Mouse (Mus musculus): Measurements from ENCODE around the gene Tmem109. TPM values are rescaled to one million over a fixed set of nuclear protein-coding genes. Genes with fewer than 3 reads are reported as not detected.

Gene Tmem109
- total RNA-seq (2014; rRNA removed) (25.3 and 27.9 TPM in 2 replicates), polyA plus RNA-seq (2015; fragmentation: Nextera tagmentation; extraction: Ambion mirVana) (35.1 and 37.4 TPM in 2 replicates)

- under 1% methylated on average over 49 of the region's 49 CpGs for WGBS
- TF ChIP-seq CTCF (IDR thresholded peaks at IDR 0.05; ENCODE audit: low read depth): peak; percentile 61
Observed at GRCm38 (mm10) chr19:10881426-10882154, at the start of gene Tmem109. TSS of gene Tmem109 (minus strand) at chr19:10882001.

DNA sequence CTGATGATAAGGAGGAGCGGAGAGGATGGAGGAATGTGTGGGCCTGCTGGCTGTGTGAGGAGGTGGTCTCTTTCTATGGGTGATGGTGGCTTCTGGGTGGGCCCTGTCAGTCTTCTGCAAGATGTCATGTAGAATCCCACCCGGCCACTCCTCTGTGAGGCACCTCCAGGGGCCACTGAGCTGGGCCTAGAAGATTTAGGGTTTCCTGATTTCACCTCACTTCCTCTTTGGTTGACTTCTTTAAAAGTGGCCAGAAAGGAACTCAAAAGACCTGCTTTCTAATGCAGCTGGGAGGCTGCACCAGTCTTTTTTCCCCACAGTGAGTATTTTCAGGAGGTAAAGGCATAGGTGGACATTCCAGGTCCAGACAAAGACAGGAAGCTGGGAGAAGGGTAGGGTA is 48.8 kb upstream of the Tmem109 start:
- Histone ChIP-seq H3K4me2 (ENCODE audit: low read depth, low read length) (no peak overlapping the region), H3K27ac (no peak overlapping the region), H3K9ac (replicated peaks; ENCODE audit: low read length) (no peak overlapping the region), H3K27me3 (ENCODE audit: insufficient read depth, low read length) (no peaks in the 10 kb centered on the region), H3K4me3 (ENCODE audit: low read length) (no peak overlapping the region), H3K4me1 (ENCODE audit: insufficient read depth, low read length) (no peaks in the 10 kb centered on the region), H3K36me3 (ENCODE audit: insufficient read depth, low read length) (no peaks in the 10 kb centered on the region), H3K9me3 (ENCODE audit: low read length) (no peaks in the 10 kb centered on the region)
- ATAC-seq (no peak), DNase-seq (ENCODE audit: low spot score) (no peak)
- 82% methylated on average over 2 of the region's 2 CpGs for WGBS
- no peak for TF ChIP-seq CTCF (IDR thresholded peaks at IDR 0.05; ENCODE audit: low read depth)

More at GRCm38 (mm10) chr19:10881426-10882154, at the start of gene Tmem109:
- Histone ChIP-seq H3K9me3 (ENCODE audit: low read length) (peaks cover 2% of the 10 kb centered on the region; the same call in 1 of the 2 replicates), H3K27me3 (ENCODE audit: insufficient read depth, low read length) (no peaks in the 10 kb centered on the region), H3K4me2 (ENCODE audit: low read depth, low read length) (peak within 1 kb of the TSS; percentile 91), H3K9ac (replicated peaks; ENCODE audit: low read length) (peak within 1 kb of the TSS; percentile 66), H3K36me3 (ENCODE audit: insufficient read depth, low read length) (no peaks in the 10 kb centered on the region), H3K27ac (peak within 1 kb of the TSS; percentile 98), H3K4me3 (ENCODE audit: low read length) (peak within 1 kb of the TSS; percentile 66), H3K4me1 (ENCODE audit: insufficient read depth, low read length) (peaks cover 18% of the 10 kb centered on the region)
- peak; percentile 98 for DNase-seq (ENCODE audit: low spot score)
- ATAC-seq: peak; percentile 94

DNA sequence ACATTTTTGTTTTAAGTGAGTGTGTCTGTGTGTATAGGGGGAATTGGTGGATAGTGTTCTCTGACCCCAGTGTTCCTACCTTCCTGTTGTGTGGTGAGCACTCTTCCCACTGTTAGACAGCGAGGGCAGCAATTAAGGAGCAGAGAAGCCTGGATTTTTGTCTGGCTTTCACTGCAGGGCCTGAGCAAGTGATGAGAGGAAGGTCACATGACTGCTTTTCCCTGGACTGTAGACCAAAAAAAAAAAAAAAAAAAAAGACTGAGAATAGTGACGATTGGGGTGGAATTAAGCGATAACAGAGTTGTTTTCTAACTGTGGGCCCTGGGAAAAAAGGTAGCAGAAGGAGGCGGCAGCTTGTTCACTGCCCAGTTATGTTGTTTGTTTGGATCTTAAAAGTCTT is 44.9 kb upstream of the Tmem109 start:
- 38% methylated on average over 4 of the region's 4 CpGs for WGBS
- no peak overlapping the region for H3K4me3 ChIP-seq (ENCODE audit: low read length)
- no peaks in the 10 kb centered on the region for H3K27me3 ChIP-seq (ENCODE audit: insufficient read depth, low read length)
- H3K36me3 ChIP-seq (ENCODE audit: insufficient read depth, low read length): no peaks in the 10 kb centered on the region
- no peak overlapping the region for H3K9ac ChIP-seq (replicated peaks; ENCODE audit: low read length)
- no peak for TF ChIP-seq CTCF (IDR thresholded peaks at IDR 0.05; ENCODE audit: low read depth)
- H3K4me1 ChIP-seq (ENCODE audit: insufficient read depth, low read length): no peaks in the 10 kb centered on the region
- no peak overlapping the region for H3K4me2 ChIP-seq (ENCODE audit: low read depth, low read length)
- no peak for DNase-seq (ENCODE audit: low spot score)
- no peaks in the 10 kb centered on the region for H3K9me3 ChIP-seq (ENCODE audit: low read length)
- ATAC-seq: no peak
- H3K27ac ChIP-seq: peak overlapping the region; percentile 46; the same call in 1 of the 2 replicates

GRCm38 (mm10) chr19:10926123-10926621 is 44.4 kb upstream of the Tmem109 start:
- ATAC-seq: peak; percentile 81
- WGBS: 8% methylated on average over 6 of the region's 6 CpGs
- DNase-seq (ENCODE audit: low spot score): peak; percentile 43

DNA sequence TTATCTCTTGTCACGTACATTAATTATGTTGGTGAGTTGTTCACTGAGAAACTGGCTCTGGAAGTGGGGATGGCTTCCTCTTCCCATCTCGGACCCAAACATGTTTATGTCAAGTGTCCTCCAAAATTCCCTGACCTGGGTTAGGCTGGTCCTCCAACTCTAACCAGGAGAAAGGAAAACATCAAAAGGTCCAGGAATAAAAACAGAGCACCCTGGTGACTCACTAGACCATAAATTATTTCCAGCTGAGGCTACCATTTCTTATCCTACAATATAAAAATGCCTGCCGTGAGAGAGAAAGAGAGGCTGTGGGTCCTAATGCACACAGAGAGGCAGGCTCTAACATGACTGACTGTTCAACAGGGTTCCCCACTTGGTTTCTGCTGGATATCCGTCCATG is 42.4 kb upstream of the Tmem109 start:
- Histone ChIP-seq H3K9ac (replicated peaks; ENCODE audit: low read length) (no peak overlapping the region), H3K4me1 (ENCODE audit: insufficient read depth, low read length) (no peaks in the 10 kb centered on the region), H3K4me2 (ENCODE audit: low read depth, low read length) (no peak overlapping the region), H3K27me3 (ENCODE audit: insufficient read depth, low read length) (no peaks in the 10 kb centered on the region), H3K4me3 (ENCODE audit: low read length) (no peak overlapping the region), H3K27ac (no peak overlapping the region), H3K9me3 (ENCODE audit: low read length) (no peaks in the 10 kb centered on the region), H3K36me3 (ENCODE audit: insufficient read depth, low read length) (no peaks in the 10 kb centered on the region)
- DNase-seq (ENCODE audit: low spot score) (no peak), ATAC-seq (no peak)
- WGBS: 68% methylated on average over 4 of the region's 4 CpGs
- no peak for TF ChIP-seq CTCF (IDR thresholded peaks at IDR 0.05; ENCODE audit: low read depth)

More at GRCm38 (mm10) chr19:10926123-10926621, 44.4 kb upstream of the Tmem109 start:
- TF ChIP-seq CTCF (IDR thresholded peaks at IDR 0.05; ENCODE audit: low read depth): no peak
- Histone ChIP-seq H3K9ac (replicated peaks; ENCODE audit: low read length) (no peak overlapping the region), H3K36me3 (ENCODE audit: insufficient read depth, low read length) (no peaks in the 10 kb centered on the region), H3K27ac (peak overlapping the region; percentile 46), H3K4me3 (ENCODE audit: low read length) (no peak overlapping the region), H3K4me2 (ENCODE audit: low read depth, low read length) (no peak overlapping the region), H3K27me3 (ENCODE audit: insufficient read depth, low read length) (no peaks in the 10 kb centered on the region), H3K4me1 (ENCODE audit: insufficient read depth, low read length) (no peaks in the 10 kb centered on the region), H3K9me3 (ENCODE audit: low read length) (no peaks in the 10 kb centered on the region)

GRCm38 (mm10) chr19:10921058-10921457 is 39.3 kb upstream of the Tmem109 start:
- Histone ChIP-seq H3K9ac (replicated peaks; ENCODE audit: low read length) (no peak overlapping the region), H3K27me3 (ENCODE audit: insufficient read depth, low read length) (no peaks in the 10 kb centered on the region), H3K27ac (no peak overlapping the region), H3K4me2 (ENCODE audit: low read depth, low read length) (no peak overlapping the region), H3K9me3 (ENCODE audit: low read length) (no peaks in the 10 kb centered on the region), H3K36me3 (ENCODE audit: insufficient read depth, low read length) (no peaks in the 10 kb centered on the region), H3K4me3 (ENCODE audit: low read length) (no peak overlapping the region), H3K4me1 (ENCODE audit: insufficient read depth, low read length) (no peaks in the 10 kb centered on the region)
- DNase-seq (ENCODE audit: low spot score) (no peak), ATAC-seq (no peak)
- no peak for TF ChIP-seq CTCF (IDR thresholded peaks at IDR 0.05; ENCODE audit: low read depth)
- 69% methylated on average over 3 of the region's 3 CpGs for WGBS

- DNase-seq (ENCODE audit: low spot score) (no peak), ATAC-seq (no peak)
- Histone ChIP-seq H3K4me3 (ENCODE audit: low read length) (no peak within 1 kb of the TSS), H3K4me2 (ENCODE audit: low read depth, low read length) (no peak within 1 kb of the TSS), H3K27ac (no peak within 1 kb of the TSS), H3K9me3 (ENCODE audit: low read length) (no peaks in the 10 kb centered on the region), H3K36me3 (ENCODE audit: insufficient read depth, low read length) (no peaks in the 10 kb centered on the region), H3K4me1 (ENCODE audit: insufficient read depth, low read length) (no peaks in the 10 kb centered on the region), H3K27me3 (ENCODE audit: insufficient read depth, low read length) (no peaks in the 10 kb centered on the region), H3K9ac (replicated peaks; ENCODE audit: low read length) (no peak within 1 kb of the TSS)
- TF ChIP-seq CTCF (IDR thresholded peaks at IDR 0.05; ENCODE audit: low read depth): no peak
- WGBS: 68% methylated on average over 2 of the region's 2 CpGs
Observed at GRCm38 (mm10) chr19:10920532-10920931, 38.7 kb upstream of the Tmem109 start, which contains the start of gene Zp1. TSS of gene Zp1 (minus strand) at chr19:10920632.
